Mouse (Mus musculus) embryonic facial prominence, embryonic 14.5 days (tissue): ENCODE results near the gene Pdzph1. TPM values are rescaled to one million over a fixed set of nuclear protein-coding genes. Genes with fewer than 3 reads are reported as not detected.

ENCODE experiments used
- ATAC-seq: fragments of 200-750 bp; cut with Nextera tagmentation; 2 replicates; pipeline ENCODE4 v1.8.0; 2017; ENCODE audit warnings: low read depth, moderate number of reproducible peaks, moderate TSS enrichment
- DNase-seq: peaks from one replicate; pipeline ENCODE4 v3.0.0-alpha.2; 2015; ENCODE audit warnings: low spot score
- H3K27ac ChIP-seq: fragments of 300-500 bp; sonication (generic); replicated peaks from 2 replicates; pipeline ENCODE4 v1.5.1; 2014; ENCODE audit warnings: low read depth, mild to moderate bottlenecking, low read length, moderate library complexity
- H3K27me3 ChIP-seq: fragments of 300-500 bp; sonication (generic); replicated peaks from 2 replicates; pipeline ENCODE4 v1.6.1; 2014; ENCODE audit warnings: low read length; ENCODE audit not compliant: control insufficient read depth, insufficient read depth
- H3K36me3 ChIP-seq: fragments of 300-500 bp; sonication (generic); 2 replicates; pipeline ENCODE4 v1.6.1; 2014; ENCODE audit warnings: low read length, mixed read lengths; ENCODE audit not compliant: control insufficient read depth, insufficient read depth
- H3K4me1 ChIP-seq: fragments of 300-500 bp; sonication (generic); 2 replicates; pipeline ENCODE4 v1.6.1; 2014; ENCODE audit warnings: antibody characterized with exemption, low read length; ENCODE audit not compliant: control insufficient read depth, insufficient read depth
- H3K4me2 ChIP-seq: fragments of 300-500 bp; sonication (generic); 2 replicates; pipeline ENCODE4 v1.6.1; 2014; ENCODE audit warnings: low read depth, mild to moderate bottlenecking, low read length, moderate library complexity, mixed read lengths
- H3K4me3 ChIP-seq: fragments of 300-500 bp; sonication (generic); 2 replicates; pipeline ENCODE4 v1.5.1; 2014; ENCODE audit warnings: low read depth, mild to moderate bottlenecking, low read length
- H3K9ac ChIP-seq: fragments of 300-500 bp; sonication (generic); 2 replicates; pipeline ENCODE4 v1.6.1; 2014; ENCODE audit warnings: low read depth, mild to moderate bottlenecking, low read length, moderate library complexity, mixed read lengths
- H3K9me3 ChIP-seq: fragments of 300-500 bp; sonication (generic); 2 replicates; pipeline ENCODE4 v1.6.1; 2016; ENCODE audit warnings: low read length; ENCODE audit not compliant: control insufficient read depth
- WGBS: fragments of 180-500 bp; shearing (Covaris S2); extraction: QIAGEN DNeasy Blood & Tissue Kit; methylation state at CpG from one replicate; pipeline ENCODE4 v1.1.7; 2014; 5-methylcytosine and 5-hydroxymethylcytosine counted together
- polyA plus RNA-seq: library from polyadenylated mRNA; unstranded; fragments of >200 nt; fragmentation: Nextera tagmentation; extraction: Ambion mirVana; gene quantifications from 2 replicates; pipeline ENCODE4 v1.2.1, GENCODE M21; 2014

The Pdzph1 gene
- polyA plus RNA-seq, 1 experiment from 2014 or later = 0.42 TPM

GRCm38 (mm10) chr17:58911564-58911963 is 79.6 kb downstream of the Pdzph1 start:
- 58% methylated on average over 7 of the region's 7 CpGs for WGBS
- Histone ChIP-seq H3K9me3 (no peaks in the 10 kb centered on the region), H3K4me1 (no peaks in the 10 kb centered on the region), H3K27me3 (no peaks in the 10 kb centered on the region), H3K4me3 (no peak overlapping the region), H3K9ac (no peak overlapping the region), H3K4me2 (no peak overlapping the region), H3K27ac (no peak overlapping the region), H3K36me3 (no peaks in the 10 kb centered on the region)
- no peak for ATAC-seq
- no peak for DNase-seq

DNA sequence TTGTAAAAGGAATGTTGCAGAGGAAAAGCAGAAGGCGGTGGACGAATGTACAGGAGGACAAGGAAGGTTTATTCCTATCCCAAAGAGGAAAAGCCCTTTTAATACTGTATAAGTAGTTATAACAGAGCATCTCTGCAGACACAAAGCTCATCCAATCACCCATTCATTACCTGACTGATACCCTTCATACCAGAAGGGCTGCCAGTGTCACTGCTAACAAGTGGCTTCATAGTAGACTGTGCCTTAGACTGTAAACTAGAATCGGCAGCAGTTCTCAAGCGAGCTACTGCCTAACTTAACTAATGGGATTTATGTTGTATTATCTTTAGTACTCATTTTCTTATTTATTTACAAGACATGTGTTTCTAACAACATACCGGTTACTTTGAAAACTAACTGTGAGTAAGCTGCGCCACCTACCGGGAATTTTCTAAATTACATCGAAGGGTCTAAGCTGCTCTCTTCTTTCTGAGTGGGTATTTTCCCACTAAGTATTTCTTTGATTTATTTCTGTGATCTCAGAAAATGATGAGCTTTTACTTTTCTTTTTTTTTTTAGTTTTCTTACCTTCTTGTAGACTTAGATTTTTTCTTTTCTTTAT is 82.0 kb downstream of the Pdzph1 start:
- Histone ChIP-seq H3K4me1 (no peaks in the 10 kb centered on the region), H3K9me3 (no peaks in the 10 kb centered on the region), H3K27ac (no peak overlapping the region), H3K9ac (no peak overlapping the region), H3K27me3 (no peaks in the 10 kb centered on the region), H3K4me2 (no peak overlapping the region), H3K36me3 (no peaks in the 10 kb centered on the region), H3K4me3 (no peak overlapping the region)
- DNase-seq (peak; percentile 63), ATAC-seq (no peak)
- 32% methylated on average over 8 of the region's 8 CpGs for WGBS

GRCm38 (mm10) chr17:58906001-58906400 is 85.2 kb downstream of the Pdzph1 start:
- Histone ChIP-seq H3K36me3 (no peaks in the 10 kb centered on the region), H3K27me3 (no peaks in the 10 kb centered on the region), H3K4me3 (no peak overlapping the region), H3K9ac (no peak overlapping the region), H3K9me3 (no peaks in the 10 kb centered on the region), H3K27ac (no peak overlapping the region), H3K4me2 (no peak overlapping the region), H3K4me1 (no peaks in the 10 kb centered on the region)
- no peak for ATAC-seq
- 75% methylated on average over 2 of the region's 2 CpGs for WGBS
- no peak for DNase-seq

DNA sequence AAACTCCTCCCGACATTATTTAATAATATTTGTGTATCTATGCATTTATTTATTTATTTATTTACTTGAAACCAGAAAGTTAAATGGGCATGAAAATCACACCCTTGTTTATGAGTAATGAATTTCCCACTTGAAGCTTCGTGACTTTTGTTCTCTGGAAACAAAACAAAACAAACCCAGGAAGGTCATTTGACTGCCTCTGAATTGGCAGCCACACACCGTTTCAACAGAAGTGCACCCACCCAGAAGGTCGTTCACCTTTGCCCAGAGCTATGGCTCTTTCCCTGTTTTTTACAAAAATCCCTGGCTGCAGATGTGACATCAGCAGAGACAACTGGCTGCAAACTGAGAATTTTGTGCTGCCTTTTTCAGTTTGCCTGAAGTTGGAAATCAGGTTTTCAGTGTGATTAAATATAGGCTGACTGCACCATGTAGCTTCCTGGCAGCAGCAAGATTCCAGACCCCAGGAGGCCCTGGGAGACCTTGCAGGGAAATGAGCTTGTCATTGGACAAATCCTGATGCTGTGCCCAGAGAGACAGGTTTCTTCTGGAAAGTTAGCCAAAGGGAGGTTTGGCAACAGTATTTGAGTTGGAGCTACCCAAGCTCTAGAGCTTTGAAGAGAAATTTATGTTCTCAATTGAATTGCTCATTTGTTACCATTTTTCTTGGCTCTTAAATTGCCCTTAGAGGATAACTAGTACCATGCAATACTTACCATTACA is 99.5 kb downstream of the Pdzph1 start:
- no peaks in the 10 kb centered on the region for H3K4me1 ChIP-seq
- WGBS = 44% methylated on average over 4 of the region's 4 CpGs
- H3K36me3 ChIP-seq = no peaks in the 10 kb centered on the region
- peak; percentile 19 for DNase-seq
- no peak overlapping the region for H3K4me3 ChIP-seq
- no peak for ATAC-seq
- no peak overlapping the region for H3K27ac ChIP-seq
- H3K27me3 ChIP-seq = no peaks in the 10 kb centered on the region
- H3K9me3 ChIP-seq = no peaks in the 10 kb centered on the region
- no peak overlapping the region for H3K9ac ChIP-seq
- no peak overlapping the region for H3K4me2 ChIP-seq

- H3K27ac ChIP-seq = no peak overlapping the region
- H3K4me2 ChIP-seq = no peak overlapping the region
- H3K9me3 ChIP-seq = no peaks in the 10 kb centered on the region
- no peaks in the 10 kb centered on the region for H3K36me3 ChIP-seq
- H3K4me1 ChIP-seq = no peaks in the 10 kb centered on the region
- peak; percentile 8 for DNase-seq
- no peak overlapping the region for H3K9ac ChIP-seq
- no peak for ATAC-seq
- H3K27me3 ChIP-seq = no peaks in the 10 kb centered on the region
- WGBS = 50% methylated on average over 4 of the region's 4 CpGs
- no peak overlapping the region for H3K4me3 ChIP-seq
Measured at GRCm38 (mm10) chr17:58889905-58890645, 101.1 kb downstream of the Pdzph1 start.

- ATAC-seq (no peak), DNase-seq (no peak)
- no peak overlapping the region for H3K9ac ChIP-seq
- no peaks in the 10 kb centered on the region for H3K36me3 ChIP-seq
- no peaks in the 10 kb centered on the region for H3K9me3 ChIP-seq
- H3K27ac ChIP-seq = no peak overlapping the region
- H3K4me1 ChIP-seq = no peaks in the 10 kb centered on the region
- no peaks in the 10 kb centered on the region for H3K27me3 ChIP-seq
- no peak overlapping the region for H3K4me3 ChIP-seq
- no peak overlapping the region for H3K4me2 ChIP-seq
- WGBS = 42% methylated on average over 1 of the region's 1 CpGs
Measured at GRCm38 (mm10) chr17:58884393-58884792, 106.8 kb downstream of the Pdzph1 start.

GRCm38 (mm10) chr17:58873356-58873755 is 117.8 kb downstream of the Pdzph1 start:
- H3K9ac ChIP-seq = no peak overlapping the region
- H3K4me2 ChIP-seq = no peak overlapping the region
- H3K27me3 ChIP-seq = no peaks in the 10 kb centered on the region
- H3K36me3 ChIP-seq = no peaks in the 10 kb centered on the region
- H3K4me3 ChIP-seq = no peak overlapping the region
- no peaks in the 10 kb centered on the region for H3K4me1 ChIP-seq
- ATAC-seq (no peak), DNase-seq (no peak)
- no peak overlapping the region for H3K27ac ChIP-seq
- H3K9me3 ChIP-seq = no peaks in the 10 kb centered on the region
- WGBS = 67% methylated on average over 1 of the region's 1 CpGs

- DNase-seq (peak; percentile 15), ATAC-seq (no peak)
Measured at GRCm38 (mm10) chr17:58870795-58871194, 120.4 kb downstream of the Pdzph1 start.

More at GRCm38 (mm10) chr17:58870795-58871194, 120.4 kb downstream of the Pdzph1 start:
- Histone ChIP-seq H3K9ac (no peak overlapping the region), H3K4me1 (no peaks in the 10 kb centered on the region), H3K36me3 (no peaks in the 10 kb centered on the region), H3K9me3 (no peaks in the 10 kb centered on the region), H3K4me3 (no peak overlapping the region), H3K27ac (no peak overlapping the region), H3K27me3 (no peaks in the 10 kb centered on the region), H3K4me2 (no peak overlapping the region)
